Mouse (Mus musculus): ENCODE measurements around the gene Cd300lf.

The Cd300lf gene

GRCm38 (mm10) chr11:115133800-115134199 is at the start of gene Cd300lf:
Gene Cd300lf, minus strand, starts transcription at chr11:115133992.
- peak; percentile 78 for DNase-seq (ENCODE audit: low read depth, low spot score)

DNA sequence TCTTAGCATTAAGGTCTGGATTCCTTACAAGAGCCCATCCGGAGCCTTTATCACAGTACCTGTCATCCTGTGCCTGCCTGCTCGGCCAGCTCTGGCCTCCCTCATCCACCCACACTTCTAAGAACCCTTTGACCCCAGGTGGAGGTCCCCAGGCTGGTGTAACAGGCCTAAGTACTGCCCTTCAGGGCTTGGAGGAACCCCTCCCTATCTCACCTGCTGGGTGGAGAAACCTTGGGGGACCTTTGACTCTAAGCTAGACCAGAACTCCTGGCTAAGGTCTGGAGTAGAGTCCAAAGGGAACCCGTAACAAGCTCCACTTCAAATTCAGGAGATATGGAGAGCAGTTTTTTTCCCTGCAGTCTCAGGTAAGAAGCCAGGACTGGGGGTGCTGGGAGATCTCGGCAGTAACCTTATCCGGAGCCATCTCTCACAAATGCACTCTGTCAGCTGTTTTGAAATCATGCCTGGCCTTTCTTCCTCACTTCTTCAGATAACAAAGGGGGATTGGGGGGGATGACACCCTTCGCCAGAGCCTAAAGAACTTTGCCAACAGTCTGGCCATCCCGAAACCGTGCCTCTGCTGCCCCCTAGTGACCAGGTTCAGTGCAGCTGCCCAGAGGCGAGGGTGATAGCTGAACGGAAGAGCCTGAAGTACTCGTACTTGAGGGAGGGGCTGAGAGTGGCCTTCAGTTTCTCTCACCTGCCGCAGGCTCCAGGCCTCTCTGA is 48.3 kb upstream of the Cd300lf start:
- peak; percentile 74 for DNase-seq (ENCODE audit: low read depth, low spot score)

- DNase-seq (ENCODE audit: low read depth, low spot score): no peak
Observed at GRCm38 (mm10) chr11:115179881-115180280, 46.1 kb upstream of the Cd300lf start.

DNA sequence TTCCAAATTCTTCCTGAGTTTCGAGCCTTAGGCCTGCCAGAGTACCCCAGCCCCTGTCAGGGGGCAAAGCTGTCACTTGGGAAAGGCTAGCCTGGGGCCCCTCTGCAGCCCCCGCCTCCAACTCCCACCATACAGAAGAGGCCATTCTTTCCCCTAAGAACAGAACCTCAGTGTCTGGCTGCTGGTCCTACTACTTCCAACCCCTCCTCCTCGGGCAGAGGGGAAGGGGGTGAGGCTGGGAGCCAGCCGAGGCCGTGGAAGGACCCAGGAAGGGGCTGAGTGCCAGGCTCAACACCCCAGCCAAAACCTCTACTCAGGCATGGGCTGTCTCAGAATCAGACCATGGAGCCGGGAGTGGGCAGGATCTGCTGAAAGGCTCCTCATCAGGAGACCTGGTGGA is 45.4 kb upstream of the Cd300lf start:
- no peak for DNase-seq (ENCODE audit: low read depth, low spot score)

GRCm38 (mm10) chr11:115178766-115179165 is 45.0 kb upstream of the Cd300lf start:
- no peak for DNase-seq (ENCODE audit: low read depth, low spot score)

- no peak for DNase-seq (ENCODE audit: low read depth, low spot score)
Observed at GRCm38 (mm10) chr11:115177559-115178195, 43.9 kb upstream of the Cd300lf start.

GRCm38 (mm10) chr11:115176399-115177190 is 42.8 kb upstream of the Cd300lf start:
- DNase-seq (ENCODE audit: low read depth, low spot score): no peak

GRCm38 (mm10) chr11:115173549-115174339 is 40.0 kb upstream of the Cd300lf start:
- DNase-seq (ENCODE audit: low read depth, low spot score): no peak

DNA sequence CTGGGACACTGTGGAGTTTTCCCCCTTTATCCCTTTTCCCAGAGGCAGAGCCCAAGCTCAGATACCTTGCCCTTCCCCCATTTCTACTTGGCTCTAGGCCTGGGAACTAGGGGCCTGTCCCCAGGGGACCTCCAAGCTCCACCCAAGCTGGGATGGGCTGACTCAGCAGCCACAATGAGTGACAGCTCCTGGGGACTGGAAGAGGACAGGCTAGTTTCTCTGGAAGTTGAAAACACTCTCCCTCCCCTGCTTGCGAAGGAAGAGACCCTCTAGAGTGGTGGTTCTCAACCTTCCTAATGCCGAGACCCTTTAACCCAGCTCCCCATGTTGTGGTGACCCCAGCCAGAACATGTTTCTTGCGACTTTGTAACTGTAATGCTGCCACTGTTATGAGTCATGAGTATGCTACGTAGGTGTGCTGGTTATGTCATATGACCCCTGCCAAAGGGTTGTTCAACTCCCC is 39.1 kb upstream of the Cd300lf start:
- no peak for DNase-seq (ENCODE audit: low read depth, low spot score)

DNA sequence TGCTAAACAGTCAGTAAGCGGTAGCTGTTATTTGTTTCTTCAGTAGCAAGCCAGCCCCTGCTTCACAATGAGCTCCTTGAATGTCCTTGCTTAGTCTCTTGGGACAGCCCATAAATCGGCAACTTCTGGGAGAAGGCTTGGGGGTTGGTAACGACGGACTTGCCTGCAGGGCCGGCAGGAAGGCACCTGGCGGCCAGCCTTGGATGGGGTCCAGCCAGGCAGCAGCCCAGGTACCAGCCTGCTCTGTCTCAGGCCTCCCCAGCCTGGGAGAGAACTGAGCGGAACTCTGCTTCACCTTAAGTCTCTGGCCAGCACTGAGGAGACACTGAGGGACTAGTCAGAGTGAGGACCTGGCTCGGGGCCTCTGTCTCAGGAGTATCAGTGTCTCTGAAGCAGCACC is 37.3 kb upstream of the Cd300lf start:
- no peak for DNase-seq (ENCODE audit: low read depth, low spot score)

DNA sequence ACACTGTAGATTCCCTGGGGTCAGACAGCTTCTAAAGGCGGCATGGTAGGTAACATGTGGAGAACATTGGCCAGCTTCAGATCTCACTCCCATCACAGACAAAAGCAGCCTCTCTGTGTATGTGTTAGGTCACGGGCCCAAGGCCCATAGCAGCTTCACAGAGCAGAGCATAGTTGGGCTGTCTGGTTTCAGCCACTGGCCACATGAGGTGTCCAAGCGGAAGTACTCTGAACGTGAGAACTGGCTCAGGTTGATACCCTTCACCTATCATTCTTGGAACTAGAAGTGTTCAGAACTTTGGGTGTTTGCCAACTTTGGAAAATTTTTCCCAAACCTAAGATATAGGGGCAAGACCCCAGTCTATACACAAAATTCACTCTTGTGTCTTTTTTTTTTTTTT is 35.6 kb upstream of the Cd300lf start:
- DNase-seq (ENCODE audit: low read depth, low spot score): no peak

DNA sequence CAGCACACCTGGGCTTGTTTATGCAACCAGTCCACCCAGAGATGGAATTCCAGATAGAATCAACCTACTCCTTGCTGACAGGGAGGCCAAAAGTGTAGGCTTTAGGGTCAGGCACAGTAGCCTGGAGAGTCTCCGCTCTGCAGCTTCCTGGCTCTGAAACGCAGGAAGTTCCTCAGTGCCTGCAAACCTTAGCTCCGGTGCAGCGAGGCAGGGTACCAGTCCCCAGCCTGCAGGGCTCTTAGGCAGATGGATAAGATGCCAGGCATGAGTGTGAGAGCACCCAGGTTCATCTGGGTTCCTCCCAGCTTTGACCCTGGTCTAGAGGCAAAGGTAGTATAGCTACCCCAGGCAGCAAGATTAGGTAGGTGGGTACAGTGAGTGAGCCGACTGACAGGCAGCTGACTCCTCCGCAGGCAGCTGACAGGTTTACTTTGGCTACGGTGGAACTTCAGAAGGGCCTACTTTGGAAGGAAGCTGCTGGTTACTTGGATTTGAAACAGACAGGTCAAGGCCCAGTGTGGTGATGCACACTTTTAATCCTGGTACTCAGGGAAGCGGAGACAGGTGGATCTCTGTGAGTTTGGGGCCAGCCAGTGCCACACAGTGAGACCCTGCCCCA is 33.9 kb upstream of the Cd300lf start:
- no peak for DNase-seq (ENCODE audit: low read depth, low spot score)

DNA sequence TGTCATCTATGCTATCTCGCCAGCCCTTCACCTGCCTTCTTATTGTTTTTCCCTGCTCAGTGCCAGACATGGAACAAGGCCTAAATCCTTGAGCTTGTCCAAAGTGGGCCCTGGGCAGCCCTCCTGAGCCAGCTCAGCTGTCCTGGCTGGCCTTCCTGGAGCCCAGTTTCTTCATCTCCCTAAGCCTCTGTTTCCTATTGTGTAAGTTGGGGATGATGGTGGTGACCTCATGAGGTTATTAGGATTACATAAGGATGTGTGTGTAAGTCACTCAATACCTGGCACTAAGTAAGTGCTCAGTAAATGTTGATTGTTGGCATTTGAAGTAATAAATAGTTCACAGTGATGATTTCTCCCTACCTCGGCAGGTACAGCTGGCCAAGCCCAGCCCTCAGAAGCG is 33.0 kb upstream of the Cd300lf start:
- no peak for DNase-seq (ENCODE audit: low read depth, low spot score)

DNA sequence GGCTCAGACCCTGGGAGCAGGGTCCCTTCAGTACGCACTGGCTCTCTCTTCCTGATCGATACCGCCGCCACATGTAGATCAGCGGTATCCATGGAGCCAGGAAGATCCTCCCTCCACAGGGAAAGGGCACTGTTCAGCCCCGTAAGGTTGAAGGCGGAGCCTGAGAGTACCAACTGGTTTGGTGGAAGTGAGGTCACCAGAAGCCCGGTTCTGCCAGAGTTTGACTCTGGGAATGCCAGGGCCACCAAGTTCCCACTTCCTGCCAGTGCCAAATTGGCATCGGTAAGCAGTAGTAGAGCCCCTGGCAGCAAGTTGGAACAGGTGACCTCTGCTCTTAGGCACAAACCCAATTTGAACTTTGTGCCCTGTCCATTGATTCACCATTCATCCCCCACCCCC is 31.2 kb upstream of the Cd300lf start:
- no peak for DNase-seq (ENCODE audit: low read depth, low spot score)

DNA sequence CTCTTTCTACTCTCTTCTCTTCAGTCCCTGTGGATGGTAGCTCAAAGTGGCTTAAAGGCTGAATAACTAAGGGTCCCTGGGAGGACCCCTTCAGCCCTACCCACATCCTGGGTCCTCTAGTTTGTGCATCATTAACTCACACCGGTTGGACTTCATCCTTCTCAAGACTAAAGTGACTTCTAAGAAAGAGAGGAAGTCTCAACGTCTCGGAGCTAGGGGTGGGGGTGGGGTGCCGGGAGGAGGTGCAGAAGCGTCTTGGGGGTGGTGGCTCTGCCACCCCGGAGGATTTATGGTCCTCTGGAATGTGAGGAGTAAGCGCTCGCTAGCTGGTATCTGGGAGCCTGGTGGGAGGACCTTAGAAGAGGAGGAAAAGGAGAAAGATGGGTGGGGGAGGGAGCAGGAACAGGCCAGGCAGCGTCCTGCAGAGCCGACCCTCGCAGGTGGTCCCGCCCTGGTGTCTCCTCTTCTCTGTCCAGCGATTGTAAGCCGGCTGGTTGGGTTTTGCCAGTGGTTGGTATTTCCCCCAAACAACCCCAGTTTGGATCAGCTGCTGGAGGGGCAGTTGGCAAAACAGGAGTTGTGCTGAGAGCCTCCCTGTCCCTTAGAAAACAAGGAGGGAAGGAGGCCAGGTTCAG is 30.7 kb upstream of the Cd300lf start:
- peak; percentile 58 for DNase-seq (ENCODE audit: low read depth, low spot score)

DNA sequence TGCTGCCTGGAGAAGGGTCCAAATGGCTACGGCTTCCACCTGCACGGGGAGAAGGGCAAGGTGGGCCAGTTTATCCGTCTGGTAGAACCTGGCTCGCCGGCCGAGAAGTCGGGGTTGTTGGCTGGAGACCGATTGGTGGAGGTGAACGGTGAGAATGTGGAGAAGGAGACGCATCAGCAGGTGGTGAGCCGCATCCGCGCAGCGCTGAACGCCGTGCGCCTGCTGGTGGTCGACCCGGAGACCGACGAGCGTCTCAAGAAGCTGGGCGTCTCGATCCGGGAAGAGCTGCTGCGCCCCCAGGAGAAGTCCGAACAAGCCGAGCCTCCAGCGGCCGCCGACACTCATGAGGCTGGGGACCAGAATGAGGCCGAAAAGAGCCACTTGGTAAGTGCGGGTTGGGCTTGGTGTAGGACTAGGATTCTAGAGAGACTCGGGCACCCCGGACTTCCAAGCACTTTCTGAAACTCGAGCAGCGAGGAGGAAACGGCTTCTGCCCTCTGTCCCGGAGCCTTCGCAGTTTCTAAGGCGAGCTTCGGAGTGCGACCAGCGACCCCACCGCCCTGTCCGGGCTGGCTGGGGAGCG is 29.9 kb upstream of the Cd300lf start:
- DNase-seq (ENCODE audit: low read depth, low spot score): peak; percentile 88

DNA sequence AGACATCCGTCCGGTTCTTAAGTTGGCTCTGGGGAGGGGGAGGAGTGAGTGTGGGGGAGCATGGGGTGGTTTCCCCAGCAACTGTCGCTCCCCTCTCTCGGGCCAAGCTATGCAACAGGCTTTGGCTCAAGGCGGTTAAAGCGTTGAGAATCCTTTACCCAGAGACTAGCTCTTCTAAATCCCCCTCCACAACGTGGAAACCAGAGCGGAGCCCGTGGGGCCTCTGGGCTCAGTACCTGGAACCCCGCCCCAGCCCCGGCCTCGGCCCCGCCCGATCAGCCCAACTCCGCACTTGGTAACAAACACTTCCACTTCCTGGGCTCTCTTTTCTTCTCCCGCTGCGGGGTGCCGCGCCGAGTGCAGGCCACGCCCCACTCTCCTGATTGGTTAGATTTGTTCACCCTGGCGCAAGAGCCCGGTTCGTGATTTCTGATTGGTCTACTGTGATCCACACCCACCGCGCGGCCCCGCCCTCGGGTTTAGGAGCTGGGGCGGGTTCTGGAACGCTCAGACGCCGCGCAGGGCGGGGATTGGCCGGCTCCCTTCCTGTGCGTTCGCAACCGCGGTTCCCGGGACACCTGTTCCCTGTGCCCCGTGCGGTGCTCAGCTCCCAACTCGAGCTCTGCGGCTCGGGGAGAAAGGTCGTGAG is 29.2 kb upstream of the Cd300lf start, which contains the start of gene Slc9a3r1:
Gene Slc9a3r1, plus strand, starts transcription at position 510 of the 649 bp plus-strand sequence.
- peak; percentile 99 for DNase-seq (ENCODE audit: low read depth, low spot score)

DNA sequence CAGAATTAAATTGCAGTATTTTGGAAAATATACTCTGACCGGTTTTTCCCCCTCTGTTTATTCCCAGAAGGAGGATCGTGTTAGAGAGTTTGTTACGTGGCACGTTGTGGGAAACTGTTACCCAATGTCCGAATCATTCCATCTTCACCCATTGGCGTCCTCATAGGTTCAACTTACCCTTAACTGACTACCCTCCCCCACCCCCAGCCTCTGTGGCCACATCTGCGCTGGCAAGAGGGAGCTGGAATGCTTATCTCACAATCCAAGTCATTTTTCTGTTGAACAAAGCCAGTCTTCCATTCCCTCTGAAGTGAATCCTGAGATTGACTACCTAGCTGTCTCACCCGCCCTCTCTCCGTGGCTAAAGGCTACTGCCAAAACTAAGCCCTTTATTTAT is 28.4 kb upstream of the Cd300lf start:
- no peak for DNase-seq (ENCODE audit: low read depth, low spot score)

- peak; percentile 19 for DNase-seq (ENCODE audit: low read depth, low spot score)
Observed at GRCm38 (mm10) chr11:115161578-115162204, 27.9 kb upstream of the Cd300lf start.
